Mouse (Mus musculus): ENCODE measurements around the gene Sufu.

Sufu gene

GRCm38 (mm10) chr19:46395109-46396009 is 1.3 kb upstream of the Sufu start, which contains the start of gene Actr1a:
Actr1a (minus strand) TSS chr19:46395748.
- DNase-seq: peak; percentile 99

GRCm38 (mm10) chr19:46396109-46396508 is 587 bp upstream of the Sufu start:
- DNase-seq: no peak

DNA sequence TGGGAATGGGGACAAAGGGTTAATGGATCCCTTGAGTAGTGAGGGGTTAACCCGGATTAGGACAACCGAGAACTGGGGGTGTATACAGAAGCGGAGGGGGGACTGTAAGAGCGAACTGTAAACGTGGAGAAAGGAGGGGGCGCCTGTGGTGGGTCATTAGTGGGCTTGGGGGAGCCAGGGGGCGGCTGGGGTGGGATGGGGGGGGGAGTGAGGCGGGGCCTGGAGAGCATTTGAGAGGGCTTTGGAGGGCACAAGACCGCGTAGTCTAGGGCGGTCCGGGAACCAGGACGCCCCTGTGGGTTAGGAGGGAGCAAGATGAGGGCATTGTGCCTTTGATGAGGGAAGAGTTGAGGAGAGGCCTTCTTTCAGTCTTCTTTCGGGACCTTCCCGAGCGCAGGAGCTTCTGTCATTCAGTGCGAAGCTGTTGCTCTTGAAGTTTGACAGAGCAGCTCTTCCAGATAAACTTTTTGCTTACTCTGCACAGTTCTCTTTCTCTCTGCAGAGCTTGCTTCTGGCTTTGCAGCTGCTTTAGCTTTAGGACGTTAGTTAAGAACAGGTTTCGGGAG is 823 bp downstream of the Sufu start:
- DNase-seq: no peak

DNA sequence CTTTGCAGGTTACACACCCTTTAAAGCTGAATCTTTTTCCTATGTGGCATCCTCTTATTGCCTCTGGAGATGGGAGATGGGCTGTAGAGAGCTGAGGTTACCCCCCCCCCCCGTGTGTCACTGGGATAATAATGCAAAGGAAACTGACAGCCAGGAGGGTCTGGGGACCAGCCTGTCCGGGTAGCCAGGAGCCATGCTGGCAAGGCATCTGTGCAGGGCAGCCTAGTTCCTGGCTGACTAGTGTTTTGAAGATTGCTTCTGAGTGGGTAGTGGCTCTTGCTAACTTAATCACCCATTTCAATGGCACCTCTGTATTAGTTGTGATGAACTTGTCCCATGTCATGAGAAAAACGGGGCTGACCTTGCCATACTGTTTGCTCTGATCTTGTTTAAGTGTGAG is 1.7 kb downstream of the Sufu start:
- DNase-seq: no peak

DNA sequence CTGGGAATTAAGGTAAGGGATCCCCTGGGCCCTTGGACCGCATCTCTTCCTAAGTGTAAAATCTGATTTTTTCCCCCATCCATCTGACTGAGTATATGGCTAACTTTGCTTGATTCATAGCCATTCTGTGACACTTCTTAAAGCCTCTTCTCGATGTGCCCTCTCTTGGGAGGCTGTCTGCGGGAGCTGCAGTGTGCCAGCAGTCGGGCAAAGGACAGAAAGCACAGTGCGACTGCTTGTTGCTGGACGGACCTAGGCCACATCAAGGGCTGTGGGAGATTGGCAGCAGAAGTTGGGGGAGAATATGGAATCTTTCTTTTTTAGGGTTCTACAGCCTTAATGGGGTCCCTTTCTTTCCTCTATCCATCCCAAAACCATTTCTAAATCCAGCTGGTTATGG is 2.7 kb downstream of the Sufu start:
- no peak for DNase-seq

DNA sequence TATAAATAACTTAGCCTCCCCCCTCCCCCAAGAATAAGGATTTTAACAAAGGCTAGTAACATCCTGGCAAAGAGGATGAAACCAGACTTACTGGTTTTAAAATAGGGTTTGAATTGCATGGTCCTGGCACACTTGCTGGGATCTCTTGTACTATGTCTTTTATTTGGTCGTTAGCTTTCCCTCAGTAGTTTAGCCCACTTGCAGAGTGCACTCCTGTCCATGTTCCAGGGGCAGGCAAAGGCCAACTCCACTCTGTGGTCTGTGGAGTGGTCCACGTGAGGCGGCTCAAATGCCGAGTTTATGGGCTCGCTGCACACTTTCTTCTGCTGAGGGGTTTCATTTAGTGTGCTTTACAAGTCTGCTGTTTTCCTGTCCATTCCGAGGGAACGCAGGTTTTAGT is 3.2 kb downstream of the Sufu start:
- DNase-seq: no peak

DNA sequence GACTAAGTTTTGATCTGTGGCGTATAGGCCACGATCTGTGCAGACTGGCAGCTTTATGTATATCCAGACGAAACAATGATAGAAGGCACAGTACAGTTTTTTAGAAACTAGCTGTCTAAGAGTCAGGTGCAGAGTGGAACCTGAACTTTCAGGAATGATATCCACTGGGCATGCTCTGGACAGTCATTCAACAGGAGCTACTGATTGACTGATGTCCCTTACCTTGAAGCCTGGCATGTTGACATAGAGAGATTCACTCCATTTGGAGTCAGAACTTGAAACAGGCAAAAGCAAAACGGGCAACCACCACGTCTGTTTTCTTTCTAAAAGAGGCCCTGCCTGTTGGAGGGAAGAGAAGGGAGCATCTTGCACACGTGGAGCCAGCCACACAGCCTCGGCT is 3.9 kb downstream of the Sufu start:
- DNase-seq: no peak

DNA sequence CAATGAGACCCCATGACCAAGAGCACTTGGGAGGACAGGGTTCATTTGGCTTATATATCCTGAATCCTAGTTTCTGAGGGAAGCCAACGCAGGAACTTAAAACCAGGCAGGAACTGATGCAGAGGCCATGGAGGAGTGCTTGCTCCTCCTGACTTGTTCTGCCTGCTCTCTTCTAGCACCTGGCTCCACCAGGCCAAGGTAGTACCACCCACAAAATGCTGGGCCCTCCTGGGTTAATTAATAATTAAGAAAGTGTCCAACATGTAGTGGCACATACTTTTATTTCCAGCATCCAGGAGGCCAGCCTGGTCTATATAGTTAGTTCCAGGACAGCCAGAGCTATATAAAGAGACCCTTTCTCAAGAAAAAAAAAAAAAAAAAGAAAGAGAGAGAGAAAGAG is 7.3 kb downstream of the Sufu start:
- DNase-seq: no peak

- no peak for DNase-seq
Observed at GRCm38 (mm10) chr19:46406592-46407386, 10.1 kb downstream of the Sufu start.

- no peak for DNase-seq
Observed at GRCm38 (mm10) chr19:46409506-46409905, 12.8 kb downstream of the Sufu start.

GRCm38 (mm10) chr19:46412056-46412805 is 15.5 kb downstream of the Sufu start:
- DNase-seq: no peak

- no peak for DNase-seq
Observed at GRCm38 (mm10) chr19:46413969-46414368, 17.3 kb downstream of the Sufu start.

DNA sequence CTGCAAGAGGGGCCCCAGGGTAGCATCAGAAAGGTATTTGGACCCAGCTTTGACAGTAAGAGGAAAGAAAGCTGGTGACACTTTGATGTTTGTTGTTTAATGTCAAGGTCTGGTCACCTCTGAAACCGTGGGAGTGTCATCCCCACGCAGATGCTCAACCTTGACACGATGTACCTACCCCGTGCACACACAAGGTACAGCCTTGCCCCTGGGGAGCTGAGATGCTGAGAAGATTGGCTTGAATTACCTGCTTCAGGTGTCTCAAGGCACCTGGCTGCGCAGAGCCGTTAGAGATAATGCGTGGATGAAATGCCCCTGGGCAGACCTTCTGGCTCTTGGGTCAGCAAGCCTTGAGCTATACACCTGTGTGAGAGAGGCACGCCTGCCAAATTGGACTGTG is 17.8 kb downstream of the Sufu start:
- DNase-seq: no peak

DNA sequence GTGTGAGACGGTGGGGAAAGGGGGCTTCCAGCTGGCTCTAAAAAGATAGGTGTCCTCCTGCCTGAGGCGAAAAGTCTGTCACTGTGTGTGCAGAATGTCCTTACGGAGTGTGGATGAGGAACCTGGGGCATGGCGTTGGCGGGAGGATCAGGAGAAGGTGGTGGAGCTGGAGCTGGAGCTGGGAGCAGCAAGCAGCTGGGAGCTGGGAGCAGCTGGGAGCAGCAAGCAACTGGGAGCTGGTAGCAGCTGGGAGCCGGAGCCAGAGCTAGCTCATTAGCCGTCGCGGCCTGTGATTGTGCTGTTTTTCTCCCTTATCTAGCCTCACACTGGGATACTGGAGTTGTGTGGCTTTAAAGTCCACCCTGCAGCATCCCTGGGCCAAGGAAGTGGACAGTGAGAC is 19.6 kb downstream of the Sufu start:
- DNase-seq: no peak

DNA sequence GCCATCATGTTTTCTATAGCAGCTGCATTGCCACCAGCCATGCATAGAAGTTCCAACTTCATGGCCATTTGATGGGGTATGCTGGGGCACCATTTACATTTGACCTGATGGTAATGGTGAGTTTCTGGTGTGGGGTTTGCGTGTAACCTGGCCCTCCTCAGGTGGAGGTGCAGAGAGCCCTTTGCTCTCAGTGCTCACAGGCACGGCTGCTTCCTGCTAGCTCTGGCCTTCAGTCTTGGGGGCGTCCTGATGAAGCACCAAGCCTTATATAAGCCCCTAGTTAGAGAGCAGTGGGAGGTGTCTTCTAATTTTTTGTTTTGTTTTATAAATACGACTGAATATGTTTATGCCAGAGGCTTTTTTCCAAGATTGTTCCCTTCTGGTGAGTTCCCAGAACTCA is 21.4 kb downstream of the Sufu start:
- DNase-seq: no peak

GRCm38 (mm10) chr19:46420410-46420809 is 23.7 kb downstream of the Sufu start:
- DNase-seq: no peak

DNA sequence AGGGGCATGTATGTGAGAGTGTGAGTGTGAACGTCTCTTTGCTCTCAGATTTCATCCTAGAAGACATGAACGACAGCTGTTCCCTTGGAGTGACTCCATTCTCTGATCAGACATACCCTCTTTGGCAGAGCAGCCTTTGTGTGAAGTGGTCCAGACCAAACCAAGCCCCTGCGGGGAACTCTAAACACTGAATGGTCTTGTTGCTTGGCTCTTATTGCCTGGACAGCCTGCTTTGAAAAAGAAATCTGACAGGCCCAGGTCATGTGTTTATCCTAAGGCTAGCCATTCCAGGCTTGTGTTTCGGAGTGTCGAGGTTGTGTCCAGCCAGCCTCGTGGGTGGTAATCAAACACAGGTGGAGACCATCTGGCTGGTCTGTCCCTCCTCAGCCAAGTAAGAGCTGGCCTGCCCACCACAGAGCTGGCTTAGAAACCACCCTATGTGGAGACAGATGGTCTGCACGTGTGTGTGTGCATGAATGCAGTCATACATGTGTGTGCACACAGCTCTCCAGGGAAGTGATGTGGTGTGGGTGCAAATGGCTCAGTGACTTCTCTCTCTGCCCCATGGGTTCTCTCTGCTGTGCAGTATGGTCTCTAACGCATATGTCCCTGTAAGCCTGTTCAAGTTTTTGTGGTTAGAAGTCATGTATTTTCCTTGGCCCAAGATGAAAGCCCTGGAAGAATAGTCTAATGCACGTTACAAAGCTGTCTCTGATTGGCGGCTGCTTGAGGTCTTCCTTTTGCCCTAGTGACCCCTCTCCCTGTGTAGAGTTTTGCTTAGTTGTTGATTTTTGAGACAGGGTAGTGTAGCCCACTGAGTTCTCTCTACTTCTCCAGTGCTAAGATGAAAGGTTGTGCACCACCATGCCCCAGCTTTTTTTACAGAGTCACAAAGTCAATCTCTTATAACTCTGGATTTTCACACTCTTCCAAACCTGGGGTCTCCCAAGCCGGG is 26.0 kb downstream of the Sufu start:
- no peak for DNase-seq

- DNase-seq: no peak
Observed at GRCm38 (mm10) chr19:46425266-46425665, 28.6 kb downstream of the Sufu start.

- no peak for DNase-seq
Observed at GRCm38 (mm10) chr19:46426488-46426887, 29.8 kb downstream of the Sufu start.

- no peak for DNase-seq
Observed at GRCm38 (mm10) chr19:46429250-46429649, 32.6 kb downstream of the Sufu start.

DNA sequence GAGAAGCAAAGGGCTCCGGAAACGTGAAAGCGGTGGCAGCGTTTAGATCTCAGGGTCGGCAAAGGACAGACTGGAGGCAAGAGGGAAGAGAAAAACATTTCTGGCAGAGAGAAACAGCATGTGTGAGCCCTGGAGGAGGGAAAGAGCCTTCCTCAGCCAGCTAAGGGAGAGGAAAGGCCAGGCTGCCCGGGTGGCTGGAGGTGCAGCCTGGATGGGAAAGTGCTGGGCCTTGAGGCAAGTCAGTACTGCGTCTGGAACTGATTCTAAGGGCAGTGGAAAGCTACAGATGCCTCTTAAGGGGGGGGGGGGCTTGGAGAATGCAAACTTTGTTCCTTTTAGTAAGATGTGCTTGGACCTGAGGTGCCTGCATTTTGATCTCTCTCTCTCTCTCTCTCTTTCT is 37.0 kb downstream of the Sufu start:
- no peak for DNase-seq

DNA sequence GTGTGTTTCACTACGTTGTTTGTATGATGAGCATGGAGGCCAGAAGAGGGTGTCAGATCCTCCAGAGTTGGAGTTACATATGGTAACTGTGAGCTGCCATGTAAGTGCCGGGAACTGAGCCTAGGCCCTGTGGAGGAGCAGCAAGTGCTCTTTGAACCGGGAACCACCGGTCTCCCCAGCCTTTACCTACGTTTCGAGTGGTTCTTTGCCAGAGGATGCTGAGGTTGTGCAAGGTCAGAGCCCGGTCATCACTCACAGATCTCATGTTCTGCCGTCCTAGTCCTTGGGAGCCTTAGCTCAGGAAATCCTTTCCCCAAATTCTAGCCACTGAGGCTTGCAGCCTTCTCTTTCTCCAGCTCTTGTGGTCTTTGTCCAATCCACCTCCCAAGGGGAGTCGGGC is 37.5 kb downstream of the Sufu start:
- DNase-seq: no peak

All from layer of hippocampus, adult 9-11 months (tissue).